Mouse (Mus musculus) lung, postnatal 4 days (tissue): ENCODE measurements around the gene Wnt1.

Source experiments
- DNase-seq, 2 experiments: peaks; one replicate each; pipeline ENCODE4 v3.0.0; 2021

Gene Wnt1

GRCm38 (mm10) chr15:98789661-98790535 lies at the start of gene Wnt1:
Gene Wnt1, plus strand, starts transcription at chr15:98789857.
- DNase-seq, result peak; percentile 66 to 69

- DNase-seq, result peak in 1 of 2 experiments; percentile 20
These were observed 49.4 kb upstream of the Wnt1 start for GRCm38 (mm10) chr15:98740219-98740618.

GRCm38 (mm10) chr15:98742766-98743428 lies 46.8 kb upstream of the Wnt1 start:
- DNase-seq, result peak in 1 of 2 experiments; percentile 58

GRCm38 (mm10) chr15:98743863-98744262 lies 45.8 kb upstream of the Wnt1 start:
- DNase-seq, result peak; percentile 17 to 76

GRCm38 (mm10) chr15:98746344-98746965 lies 43.2 kb upstream of the Wnt1 start:
- DNase-seq, result no peak

- no peak for DNase-seq
These were observed 42.4 kb upstream of the Wnt1 start for GRCm38 (mm10) chr15:98747296-98747695.

- no peak for DNase-seq
These were observed 40.6 kb upstream of the Wnt1 start for GRCm38 (mm10) chr15:98749093-98749492.

- no peak for DNase-seq
These were observed 36.6 kb upstream of the Wnt1 start for GRCm38 (mm10) chr15:98753021-98753423.

GRCm38 (mm10) chr15:98754125-98754524 lies 35.5 kb upstream of the Wnt1 start:
- no peak for DNase-seq

GRCm38 (mm10) chr15:98762201-98762621 lies 27.4 kb upstream of the Wnt1 start:
- peak; percentile 84 to 90 for DNase-seq

- peak; percentile 97 to 98 for DNase-seq
These were observed 26.8 kb upstream of the Wnt1 start, which contains the start of gene Arf3 for GRCm38 (mm10) chr15:98762670-98763529. Gene Arf3, minus strand, starts transcription at chr15:98763214.

GRCm38 (mm10) chr15:98765929-98766328 lies 23.7 kb upstream of the Wnt1 start:
- no peak for DNase-seq

- no peak for DNase-seq
These were observed 21.4 kb upstream of the Wnt1 start for GRCm38 (mm10) chr15:98768259-98768658.

GRCm38 (mm10) chr15:98771813-98772425 lies 17.7 kb upstream of the Wnt1 start:
- DNase-seq, result no peak

- peak in 1 of 2 experiments; percentile 34 for DNase-seq
These were observed 17.0 kb upstream of the Wnt1 start for GRCm38 (mm10) chr15:98772511-98773211.

GRCm38 (mm10) chr15:98774096-98774495 lies 15.6 kb upstream of the Wnt1 start:
- DNase-seq, result no peak

GRCm38 (mm10) chr15:98775533-98775932 lies 14.1 kb upstream of the Wnt1 start:
- no peak for DNase-seq

- peak; percentile 44 to 58 for DNase-seq
These were observed 13.2 kb upstream of the Wnt1 start for GRCm38 (mm10) chr15:98776280-98777004.

GRCm38 (mm10) chr15:98777005-98777616 lies 12.5 kb upstream of the Wnt1 start:
- no peak for DNase-seq

GRCm38 (mm10) chr15:98777762-98778161 lies 11.9 kb upstream of the Wnt1 start, which contains the start of gene Wnt10b:
Gene Wnt10b, minus strand, starts transcription at chr15:98778150.
- DNase-seq, result peak in 1 of 2 experiments; percentile 28
